Mouse (Mus musculus) small intestine, adult 2 months (tissue): Measurements from ENCODE around the gene Gpr55. TPM values are rescaled to one million over a fixed set of nuclear protein-coding genes. Genes with fewer than 3 reads are reported as not detected.
A peak's percentile ranks its signal among the peaks of the same experiment; 100 is the strongest.
"Not testable (repeated sequence)": the region's sequence is repeated elsewhere in the genome, so short reads cannot be mapped to it uniquely, and the experiment has no call there.

Experiments
- H3K27ac ChIP-seq: fragments of 200-500 bp; 2 replicates; pipeline ENCODE4 v1.5.1; 2012; ENCODE audit warnings: low read depth, low read length, control low read depth, inconsistent platforms; ENCODE audit not compliant: insufficient read depth
- H3K27me3 ChIP-seq: fragments of 200-500 bp; 2 replicates; pipeline ENCODE4 v1.6.1; 2012; ENCODE audit warnings: mild to moderate bottlenecking, moderate library complexity, low read length, inconsistent platforms; ENCODE audit not compliant: control insufficient read depth, insufficient read depth
- H3K36me3 ChIP-seq: fragments of 200-500 bp; 2 replicates; pipeline ENCODE4 v1.6.1; 2012; ENCODE audit warnings: mild to moderate bottlenecking, low read length, control low read depth, inconsistent platforms; ENCODE audit not compliant: control insufficient read depth, insufficient read depth
- H3K4me1 ChIP-seq: fragments of 200-500 bp; 2 replicates; pipeline ENCODE4 v1.6.1; 2012; ENCODE audit warnings: low read length, inconsistent platforms, mixed read lengths; ENCODE audit not compliant: control insufficient read depth, insufficient read depth, insufficient read length
- H3K4me3 ChIP-seq: fragments of 200-500 bp; 2 replicates; pipeline ENCODE4 v1.5.1; 2012; ENCODE audit warnings: low read depth, mild to moderate bottlenecking, control low read depth, inconsistent platforms, low read length, moderate library complexity
- CTCF ChIP-seq: fragments of 200-500 bp; IDR thresholded peaks from 2 replicates; pipeline ENCODE4 v1.5.1; 2012; ENCODE audit warnings: low read depth, mild to moderate bottlenecking, control low read depth, inconsistent platforms, low read length, moderate library complexity, mixed read lengths; ENCODE audit not compliant: insufficient replicate concordance, insufficient read length; ENCODE audit errors: extremely low read depth
- POLR2A ChIP-seq: fragments of 200-500 bp; IDR thresholded peaks from 2 replicates; pipeline ENCODE4 v1.6.1; 2012; ENCODE audit warnings: low read depth, mild to moderate bottlenecking, control low read depth, inconsistent platforms, low read length, moderate library complexity
- WGBS: fragments of 180-500 bp; shearing (Covaris S2); methylation state at CpG from one replicate; pipeline ENCODE4 v1.1.7; 2018; 5-methylcytosine and 5-hydroxymethylcytosine counted together
- polyA plus RNA-seq: library from polyadenylated mRNA; depleted of rRNA; stranded (reverse); fragments of >200 nt; gene quantifications from 2 replicates; pipeline ENCODE4 v1.2.3, GENCODE M21; 2012

Gpr55 gene
- polyA plus RNA-seq, 1 experiment = 2.7 TPM

GRCm38 (mm10) chr1:85993541-85993940, 32.7 kb upstream of the Gpr55 start:
- no peaks in the 10 kb centered on the region for H3K36me3 ChIP-seq
- WGBS = 77% methylated on average over 4 of the region's 4 CpGs
- H3K27ac ChIP-seq = no peak overlapping the region
- H3K4me3 ChIP-seq = no peak overlapping the region
- H3K4me1 ChIP-seq = 0 out of 2 replicates have a peak, but pooled peaks cover 2% of the 10 kb centered on the region
- TF ChIP-seq CTCF = no peak
- no peak for TF ChIP-seq POLR2A
- H3K27me3 ChIP-seq = no peaks in the 10 kb centered on the region

GRCm38 (mm10) chr1:85992175-85992574, 31.4 kb upstream of the Gpr55 start:
- Histone ChIP-seq H3K4me3 (no peak overlapping the region), H3K27me3 (no peaks in the 10 kb centered on the region), H3K27ac (no peak overlapping the region), H3K4me1 (peaks cover 8% of the 10 kb centered on the region; the same call in 1 of the 2 replicates), H3K36me3 (no peaks in the 10 kb centered on the region)
- 79% methylated on average over 9 of the region's 9 CpGs for WGBS
- no peak for TF ChIP-seq POLR2A
- TF ChIP-seq CTCF = no peak

GRCm38 (mm10) chr1:85988882-85989281, 28.1 kb upstream of the Gpr55 start:
- not testable (repeated sequence) for H3K27ac ChIP-seq, H3K4me1 ChIP-seq, H3K27me3 ChIP-seq, H3K36me3 ChIP-seq, H3K4me3 ChIP-seq
- WGBS = 69% methylated on average over 4 of the region's 4 CpGs

GRCm38 (mm10) chr1:85988351-85988750, 27.5 kb upstream of the Gpr55 start:
- TF ChIP-seq POLR2A = no peak
- no peak for TF ChIP-seq CTCF
- Histone ChIP-seq H3K4me3 (no peak overlapping the region), H3K27ac (peak overlapping the region; percentile 39), H3K36me3 (no peaks in the 10 kb centered on the region), H3K27me3 (no peaks in the 10 kb centered on the region), H3K4me1 (peaks cover 8% of the 10 kb centered on the region; the same call in 1 of the 2 replicates)
- 27% methylated on average over 4 of the region's 4 CpGs for WGBS

DNA sequence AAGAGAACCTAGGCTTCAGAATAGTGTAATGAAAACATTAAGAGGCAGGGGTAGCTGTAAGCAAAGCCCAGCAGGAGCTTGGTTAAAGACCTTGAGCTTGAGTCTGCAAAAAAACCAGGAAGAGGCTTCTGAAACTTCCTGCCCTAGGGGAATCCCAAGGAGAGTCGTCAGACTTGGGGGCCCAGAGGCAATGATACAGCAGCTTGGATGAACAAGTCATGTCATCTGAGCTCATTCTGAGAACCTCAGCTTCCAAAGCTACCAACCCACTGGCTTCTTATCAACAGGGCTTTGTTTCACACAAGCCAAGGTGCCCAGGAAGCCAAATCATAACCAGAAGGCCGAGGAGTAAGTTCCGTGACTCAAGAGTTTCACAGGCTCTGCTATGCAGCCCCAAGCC, 25.0 kb upstream of the Gpr55 start:
- TF ChIP-seq POLR2A = no peak
- no peak for TF ChIP-seq CTCF
- WGBS = 66% methylated on average over 3 of the region's 3 CpGs

DNA sequence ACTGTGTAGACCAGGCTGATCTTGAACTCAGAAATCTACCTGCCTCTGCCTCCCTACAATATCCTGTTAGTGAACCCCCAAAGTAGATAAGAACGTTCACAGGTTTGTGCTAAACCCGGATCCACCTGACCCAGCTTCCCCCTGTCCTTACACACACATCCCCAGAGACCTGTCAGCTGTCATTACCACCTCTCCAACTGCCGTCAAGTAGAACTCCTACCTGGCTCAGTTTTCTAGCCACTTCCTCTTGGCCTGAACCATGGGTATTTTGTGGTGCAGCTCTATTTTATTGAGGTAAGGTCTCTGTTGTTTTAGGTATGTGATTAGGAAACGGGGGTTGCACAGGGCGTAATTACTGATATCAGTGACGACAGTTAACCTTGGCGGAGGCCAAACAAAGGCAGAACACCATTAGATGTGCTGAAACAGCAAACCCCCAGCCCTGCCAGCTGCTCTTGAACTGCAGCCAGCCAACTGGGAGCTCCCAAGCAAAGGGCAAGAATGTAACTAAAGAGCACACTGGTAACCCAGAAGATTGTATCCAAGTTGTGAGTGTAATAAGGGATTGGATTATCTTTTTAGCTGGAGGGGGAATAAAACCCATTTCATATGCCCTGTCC, 21.0 kb upstream of the Gpr55 start:
- Histone ChIP-seq H3K36me3 (no peaks in the 10 kb centered on the region), H3K27me3 (no peaks in the 10 kb centered on the region), H3K27ac (peak overlapping the region; percentile 63), H3K4me1 (peaks cover 14% of the 10 kb centered on the region; the same call in 1 of the 2 replicates), H3K4me3 (no peak overlapping the region)
- 16% methylated on average over 7 of the region's 7 CpGs for WGBS
- TF ChIP-seq CTCF = no peak
- no peak for TF ChIP-seq POLR2A

More for the DNA sequence above, 25.0 kb upstream of the Gpr55 start:
- Histone ChIP-seq H3K27me3 (no peaks in the 10 kb centered on the region), H3K27ac (no peak overlapping the region), H3K4me3 (no peak overlapping the region), H3K36me3 (no peaks in the 10 kb centered on the region), H3K4me1 (peaks cover 21% of the 10 kb centered on the region; the same call in 1 of the 2 replicates)

DNA sequence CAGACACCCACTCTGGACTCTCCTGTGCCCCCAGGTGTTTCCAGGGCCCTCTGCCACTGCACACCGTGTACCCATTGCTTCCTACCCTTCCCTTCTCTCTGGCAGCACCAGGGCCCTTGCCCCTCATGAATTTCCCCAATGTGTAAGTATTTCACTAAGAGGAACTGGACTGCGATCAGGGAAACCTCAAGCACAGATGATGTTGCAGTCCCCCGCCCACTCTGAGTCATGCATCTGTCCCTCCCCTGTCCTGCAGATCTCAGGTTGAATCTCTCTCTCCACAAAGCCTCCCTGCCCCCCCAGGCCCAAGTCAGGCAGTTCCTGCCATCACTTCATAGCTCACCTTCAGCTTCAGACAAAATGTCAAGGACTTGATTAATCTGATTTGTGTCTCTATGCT, 16.9 kb upstream of the Gpr55 start:
- H3K36me3 ChIP-seq = no peaks in the 10 kb centered on the region
- H3K27ac ChIP-seq = no peak overlapping the region
- peaks cover 28% of the 10 kb centered on the region; the same call in 1 of the 2 replicates for H3K4me1 ChIP-seq
- no peaks in the 10 kb centered on the region for H3K27me3 ChIP-seq
- TF ChIP-seq POLR2A (no peak), CTCF (no peak)
- WGBS = 60% methylated on average over 3 of the region's 3 CpGs
- H3K4me3 ChIP-seq = no peak overlapping the region
